Comparison of ENCODE assay signal across 11 mouse cellular contexts in the genomic region with DNA sequence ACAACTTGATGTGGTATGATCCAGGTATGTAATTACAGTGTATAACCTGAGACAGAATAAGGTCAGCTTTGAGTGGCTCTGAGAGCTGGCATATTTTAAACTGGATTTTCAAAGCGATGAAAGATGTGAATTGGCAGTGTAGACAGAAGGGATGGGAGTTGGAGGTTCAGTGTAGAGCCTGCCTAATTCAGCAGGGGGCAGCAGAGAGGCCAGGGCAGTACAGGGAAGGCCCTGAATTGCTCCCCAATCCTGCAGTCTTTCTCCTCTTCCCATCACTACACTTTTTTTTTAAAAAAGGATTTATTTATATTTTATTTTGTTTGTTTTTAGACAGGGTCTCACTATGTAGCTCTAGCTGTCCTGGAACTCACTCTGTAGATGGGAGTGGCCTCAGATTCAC. TPM values are rescaled to one million over a fixed set of nuclear protein-coding genes. Genes with fewer than 3 reads are reported as not detected.
A peak's percentile ranks its signal among the peaks of the same experiment; 100 is the strongest.
DNase-seq lines count a peak whose midpoint lies in the region; ATAC-seq and TF ChIP-seq lines count a peak whose summit lies in the region.
"Had no signal": no experiment of that assay in that cellular context is flagged by ENCODE, and none has a peak within 500 bp of the region (broad histone marks: within the 10 kb centered on the region; RNA-seq: fewer than 3 reads in every experiment).

No protein-coding gene starts in this region.

- WGBS in hindbrain, postnatal 0 days: 89% methylated on average over 1 of the region's 1 CpGs
- WGBS in hindbrain, embryonic 16.5 days: 92% methylated on average over 1 of the region's 1 CpGs
- WGBS in lung, embryonic 14.5 days: 81% methylated on average over 1 of the region's 1 CpGs

- peaks cover 14% of the 10 kb centered on the region for H3K4me1 ChIP-seq in hindbrain, postnatal 0 days (ENCODE audit: insufficient read depth, low read length)
- peaks cover 22% of the 10 kb centered on the region for H3K4me1 ChIP-seq in hindbrain, embryonic 16.5 days (ENCODE audit: control insufficient read depth, insufficient read depth, low read depth, low read length)
- H3K4me1 ChIP-seq in lung, embryonic 14.5 days (ENCODE audit: insufficient read depth): peaks cover 4% of the 10 kb centered on the region

- no peak for DNase-seq in hindbrain, postnatal 0 days (ENCODE audit: low spot score)
- peak; percentile 56 for DNase-seq in ZHBTc4 (ENCODE audit: low read depth, low spot score)
- DNase-seq in lung, embryonic 14.5 days: peak; percentile 31
- DNase-seq in ovary, postnatal 10 days (ENCODE audit: low spot score): no peak
- no peak for DNase-seq in ovary, postnatal 14 days (ENCODE audit: low spot score)
- DNase-seq in ovary, adult 18-20 months (ENCODE audit: low spot score): no peak
- DNase-seq: cerebellum, adult 11-12 months had no signal

- H3K4me3 ChIP-seq in hindbrain, postnatal 0 days (ENCODE audit: low read length): no peak overlapping the region
- no peak overlapping the region for H3K4me3 ChIP-seq in hindbrain, embryonic 16.5 days (ENCODE audit: low read length)
- no peak overlapping the region for H3K4me3 ChIP-seq in C2C12 (ENCODE audit: insufficient read depth, poor library complexity, severe bottlenecking)
- H3K4me3 ChIP-seq in lung, embryonic 14.5 days (ENCODE audit: low read depth, low read length): no peak overlapping the region
- H3K4me3 ChIP-seq: heart, embryonic 13.5 days had no signal

- no peaks in the 10 kb centered on the region for H3K27me3 ChIP-seq in hindbrain, postnatal 0 days (ENCODE audit: insufficient read depth, low read length)
- no peaks in the 10 kb centered on the region for H3K27me3 ChIP-seq in hindbrain, embryonic 16.5 days (replicated peaks; ENCODE audit: control insufficient read depth, insufficient read depth, low read length)
- no peaks in the 10 kb centered on the region for H3K27me3 ChIP-seq in C2C12 (ENCODE audit: control insufficient read depth, insufficient read depth, insufficient read length)
- H3K27me3 ChIP-seq in lung, embryonic 14.5 days (ENCODE audit: insufficient read depth, low read length): no peaks in the 10 kb centered on the region
- H3K27me3 ChIP-seq: heart, embryonic 13.5 days had no signal

- TF ChIP-seq CTCF in hindbrain, postnatal 0 days (IDR thresholded peaks at IDR 0.05; ENCODE audit: low read depth): peak; percentile 54
- peak; percentile 19 for TF ChIP-seq CTCF in C2C12 (IDR thresholded peaks at IDR 0.05; ENCODE audit: control insufficient read depth, insufficient read depth, insufficient read length)
- peak; percentile 62 for TF ChIP-seq CTCF in lung, embryonic 14.5 days (IDR thresholded peaks at IDR 0.05; ENCODE audit: low read depth)

- no peak overlapping the region for H3K27ac ChIP-seq in hindbrain, postnatal 0 days
- no peak overlapping the region for H3K27ac ChIP-seq in hindbrain, embryonic 16.5 days (ENCODE audit: low read depth, low read length)
- H3K27ac ChIP-seq in lung, embryonic 14.5 days (ENCODE audit: low read depth): no peak overlapping the region
- H3K27ac ChIP-seq: heart, embryonic 13.5 days; macrophage had no signal

- no peak overlapping the region for H3K4me2 ChIP-seq in hindbrain, postnatal 0 days (ENCODE audit: low read depth, low read length)
- H3K4me2 ChIP-seq in hindbrain, embryonic 16.5 days (ENCODE audit: low read length): no peak overlapping the region
- no peak overlapping the region for H3K4me2 ChIP-seq in lung, embryonic 14.5 days
- H3K4me2 ChIP-seq: heart, embryonic 13.5 days had no signal

- no peak overlapping the region for H3K9ac ChIP-seq in hindbrain, postnatal 0 days (replicated peaks; ENCODE audit: low read length)
- no peak overlapping the region for H3K9ac ChIP-seq in hindbrain, embryonic 16.5 days (ENCODE audit: low read depth, low read length)
- no peak overlapping the region for H3K9ac ChIP-seq in lung, embryonic 14.5 days
- H3K9ac ChIP-seq: heart, embryonic 13.5 days had no signal

- peaks cover 98% of the 10 kb centered on the region for H3K79me2 ChIP-seq in C2C12 (ENCODE audit: control insufficient read depth, insufficient read depth)

- no peak overlapping the region for H3ac ChIP-seq in C2C12 (ENCODE audit: control insufficient read depth, insufficient read length, low read depth)

- peaks cover 77% of the 10 kb centered on the region for H3K79me3 ChIP-seq in C2C12 (ENCODE audit: low read depth)

- no peak for ATAC-seq in hindbrain, postnatal 0 days
- no peak for ATAC-seq in hindbrain, embryonic 16.5 days
- ATAC-seq in lung, embryonic 14.5 days (ENCODE audit: insufficient read depth): no peak

- no peaks in the 10 kb centered on the region for H3K9me3 ChIP-seq in hindbrain, postnatal 0 days (ENCODE audit: low read length)
- no peaks in the 10 kb centered on the region for H3K9me3 ChIP-seq in hindbrain, embryonic 16.5 days (ENCODE audit: control insufficient read depth, low read length)
- H3K9me3 ChIP-seq in lung, embryonic 14.5 days (ENCODE audit: low read depth, low read length): no peaks in the 10 kb centered on the region
- H3K9me3 ChIP-seq: heart, embryonic 13.5 days had no signal

- peaks cover 11% of the 10 kb centered on the region; the same call in 1 of the 2 replicates for H3K36me3 ChIP-seq in hindbrain, postnatal 0 days (ENCODE audit: insufficient read depth, low read length)
- H3K36me3 ChIP-seq in hindbrain, embryonic 16.5 days (ENCODE audit: control insufficient read depth, insufficient read depth, low read length): peaks cover 8% of the 10 kb centered on the region
- H3K36me3 ChIP-seq in C2C12 (ENCODE audit: control insufficient read depth, insufficient read depth): peaks cover 25% of the 10 kb centered on the region
- peaks cover 46% of the 10 kb centered on the region for H3K36me3 ChIP-seq in lung, embryonic 14.5 days (ENCODE audit: insufficient read depth)

TF ChIP-seq in C2C12, 6 proteins besides CTCF, POLR2A, EP300 and RAD21:
- TF ChIP-seq MYOD1 (IDR thresholded peaks at IDR 0.05; ENCODE audit: control insufficient read depth, insufficient read length, low read depth) (no peak), CEBPB (IDR thresholded peaks at IDR 0.05; ENCODE audit: low read depth) (no peak)
TF ChIP-seq in C2C12: peak in this region for 0.

RNA-seq across cellular contexts. Expression of gene Gm20517, which starts 2.6 kb away (rescaled TPM):
- 4.6 and 4.8 TPM in 2 replicates for total RNA-seq in hindbrain, postnatal 0 days (2014; rRNA removed)
- 1.2 and 1.6 TPM in 2 replicates for polyA plus RNA-seq in hindbrain, postnatal 0 days (2015; fragmentation: Nextera tagmentation; extraction: Ambion mirVana)
- 1.7 and 1.9 TPM in 2 replicates for polyA plus RNA-seq in hindbrain, embryonic 16.5 days (2015; fragmentation: Nextera tagmentation; extraction: Ambion mirVana)
- 1.3 TPM for polyA plus RNA-seq in C2C12 (2012; fragmentation: generic; extraction: Trizol)
- 0.74 and 1.8 TPM in 2 replicates for polyA plus RNA-seq in lung, embryonic 14.5 days (2014; fragmentation: Nextera tagmentation; extraction: Ambion mirVana)

RNA-seq across cellular contexts. Expression of gene Med20, which starts 2.6 kb away (rescaled TPM):
- 27.9 and 40.9 TPM in 2 replicates for total RNA-seq in hindbrain, postnatal 0 days (2014; rRNA removed)
- polyA plus RNA-seq in hindbrain, postnatal 0 days (2015; fragmentation: Nextera tagmentation; extraction: Ambion mirVana): 27.3 and 27.9 TPM in 2 replicates
- 43.7 and 45.3 TPM in 2 replicates for polyA plus RNA-seq in hindbrain, embryonic 16.5 days (2015; fragmentation: Nextera tagmentation; extraction: Ambion mirVana)
- polyA plus RNA-seq in C2C12 (2012; fragmentation: generic; extraction: Trizol): 25.8 TPM
- polyA plus RNA-seq in lung, embryonic 14.5 days (2014; fragmentation: Nextera tagmentation; extraction: Ambion mirVana): 45.5 and 49.2 TPM in 2 replicates

RNA-seq across cellular contexts. Expression of gene Bysl, which starts 2.7 kb away (rescaled TPM):
- total RNA-seq in hindbrain, postnatal 0 days (2014; rRNA removed): 20.2 and 25.7 TPM in 2 replicates
- 25.3 and 27.1 TPM in 2 replicates for polyA plus RNA-seq in hindbrain, postnatal 0 days (2015; fragmentation: Nextera tagmentation; extraction: Ambion mirVana)
- 35.5 and 37.8 TPM in 2 replicates for polyA plus RNA-seq in hindbrain, embryonic 16.5 days (2015; fragmentation: Nextera tagmentation; extraction: Ambion mirVana)
- polyA plus RNA-seq in C2C12 (2012; fragmentation: generic; extraction: Trizol): 42.6 TPM
- 24.2 and 25.4 TPM in 2 replicates for polyA plus RNA-seq in lung, embryonic 14.5 days (2014; fragmentation: Nextera tagmentation; extraction: Ambion mirVana)

RNA-seq across cellular contexts. Expression of gene Usp49, which starts 16.5 kb away (rescaled TPM):
- total RNA-seq in hindbrain, postnatal 0 days (2014; rRNA removed): 20.7 and 25.5 TPM in 2 replicates
- 4.2 and 4.9 TPM in 2 replicates for polyA plus RNA-seq in hindbrain, postnatal 0 days (2015; fragmentation: Nextera tagmentation; extraction: Ambion mirVana)
- 5.2 TPM in 2 replicates for polyA plus RNA-seq in hindbrain, embryonic 16.5 days (2015; fragmentation: Nextera tagmentation; extraction: Ambion mirVana)
- 3.2 TPM for polyA plus RNA-seq in C2C12 (2012; fragmentation: generic; extraction: Trizol)
- 5.0 and 5.6 TPM in 2 replicates for polyA plus RNA-seq in lung, embryonic 14.5 days (2014; fragmentation: Nextera tagmentation; extraction: Ambion mirVana)

Comparison
In these comparisons a context has a peak if more than half of its experiments do, and no peak if none do; other contexts are left out.
1. DNase-seq: peak in ZHBTc4 (single experiment) and lung, embryonic 14.5 days (single experiment); none in hindbrain, postnatal 0 days (single experiment), ovary, postnatal 10 days (single experiment), ovary, postnatal 14 days (single experiment) and ovary, adult 18-20 months (single experiment).
2. Peak in every context shown above with its lines, with median percentiles within 50 percentile points of each other: CTCF ChIP-seq.